Mouse (Mus musculus): ENCODE measurements around the gene P4hb.
A peak's percentile ranks its signal among the peaks of the same experiment; 100 is the strongest.

P4hb gene

GRCm38 (mm10) chr11:120541907-120542306 lies 31.1 kb downstream of the P4hb start:
- H3K36me3 ChIP-seq (ENCODE audit: insufficient read depth, low read length): peaks cover 44% of the 10 kb centered on the region
- H3K9me3 ChIP-seq (ENCODE audit: low read length): no peaks in the 10 kb centered on the region
- no peak overlapping the region for H3K4me3 ChIP-seq (replicated peaks; ENCODE audit: low read length)
- peaks cover 47% of the 10 kb centered on the region for H3K4me1 ChIP-seq (replicated peaks; ENCODE audit: low read depth, low read length)
- peak; percentile 36 for TF ChIP-seq CTCF (conservative IDR thresholded peaks at IDR 0.05; ENCODE audit: low read length)
- TF ChIP-seq NANOG (IDR thresholded peaks at IDR 0.05; ENCODE audit: borderline replicate concordance, low read length): no peak
- peaks cover 18% of the 10 kb centered on the region for H3K27me3 ChIP-seq (ENCODE audit: insufficient read depth, low read length)

GRCm38 (mm10) chr11:120539285-120540014 lies 33.6 kb downstream of the P4hb start:
- Histone ChIP-seq H3K27me3 (ENCODE audit: insufficient read depth, low read length) (peaks cover 39% of the 10 kb centered on the region), H3K4me3 (replicated peaks; ENCODE audit: low read length) (0 out of 2 replicates have a peak overlapping the region, but pooled peaks have one; percentile 7), H3K4me1 (replicated peaks; ENCODE audit: low read depth, low read length) (peaks cover 47% of the 10 kb centered on the region), H3K9me3 (ENCODE audit: low read length) (no peaks in the 10 kb centered on the region), H3K36me3 (ENCODE audit: insufficient read depth, low read length) (peaks cover 27% of the 10 kb centered on the region)
- TF ChIP-seq POU5F1 (IDR thresholded peaks at IDR 0.05; ENCODE audit: borderline replicate concordance, low read length): no peak
- TF ChIP-seq CTCF (conservative IDR thresholded peaks at IDR 0.05; ENCODE audit: low read length): no peak
- no peak for TF ChIP-seq NANOG (IDR thresholded peaks at IDR 0.05; ENCODE audit: borderline replicate concordance, low read length)

- H3K36me3 ChIP-seq (ENCODE audit: insufficient read depth, low read length): peaks cover 22% of the 10 kb centered on the region
- H3K9me3 ChIP-seq (ENCODE audit: low read length): no peaks in the 10 kb centered on the region
- TF ChIP-seq POU5F1 (IDR thresholded peaks at IDR 0.05; ENCODE audit: borderline replicate concordance, low read length) (no peak), CTCF (conservative IDR thresholded peaks at IDR 0.05; ENCODE audit: low read length) (no peak), NANOG (IDR thresholded peaks at IDR 0.05; ENCODE audit: borderline replicate concordance, low read length) (no peak)
- H3K4me3 ChIP-seq (replicated peaks; ENCODE audit: low read length): no peak overlapping the region; the same call in 1 of the 2 replicates
- peaks cover 47% of the 10 kb centered on the region for H3K4me1 ChIP-seq (replicated peaks; ENCODE audit: low read depth, low read length)
- H3K27me3 ChIP-seq (ENCODE audit: insufficient read depth, low read length): peaks cover 44% of the 10 kb centered on the region
Observed at GRCm38 (mm10) chr11:120538955-120539284, 34.1 kb downstream of the P4hb start.

GRCm38 (mm10) chr11:120538485-120538884 lies 34.6 kb downstream of the P4hb start:
- no peak for TF ChIP-seq POU5F1 (IDR thresholded peaks at IDR 0.05; ENCODE audit: borderline replicate concordance, low read length)
- TF ChIP-seq NANOG (IDR thresholded peaks at IDR 0.05; ENCODE audit: borderline replicate concordance, low read length): no peak
- no peak for TF ChIP-seq CTCF (conservative IDR thresholded peaks at IDR 0.05; ENCODE audit: low read length)
- H3K4me1 ChIP-seq (replicated peaks; ENCODE audit: low read depth, low read length): peaks cover 47% of the 10 kb centered on the region
- no peaks in the 10 kb centered on the region for H3K9me3 ChIP-seq (ENCODE audit: low read length)

GRCm38 (mm10) chr11:120535804-120536203 lies 37.2 kb downstream of the P4hb start:
- Histone ChIP-seq H3K4me3 (replicated peaks; ENCODE audit: low read length) (no peak overlapping the region), H3K4me1 (replicated peaks; ENCODE audit: low read depth, low read length) (peaks cover 32% of the 10 kb centered on the region), H3K9me3 (ENCODE audit: low read length) (no peaks in the 10 kb centered on the region), H3K36me3 (ENCODE audit: insufficient read depth, low read length) (no peaks in the 10 kb centered on the region), H3K27me3 (ENCODE audit: insufficient read depth, low read length) (peaks cover 75% of the 10 kb centered on the region)
- no peak for TF ChIP-seq POU5F1 (IDR thresholded peaks at IDR 0.05; ENCODE audit: borderline replicate concordance, low read length)
- no peak for TF ChIP-seq CTCF (conservative IDR thresholded peaks at IDR 0.05; ENCODE audit: low read length)
- TF ChIP-seq NANOG (IDR thresholded peaks at IDR 0.05; ENCODE audit: borderline replicate concordance, low read length): no peak

More at GRCm38 (mm10) chr11:120538485-120538884, 34.6 kb downstream of the P4hb start:
- peaks cover 48% of the 10 kb centered on the region for H3K27me3 ChIP-seq (ENCODE audit: insufficient read depth, low read length)
- no peak overlapping the region for H3K4me3 ChIP-seq (replicated peaks; ENCODE audit: low read length)
- H3K36me3 ChIP-seq (ENCODE audit: insufficient read depth, low read length): peaks cover 18% of the 10 kb centered on the region

- no peak overlapping the region for H3K4me3 ChIP-seq (replicated peaks; ENCODE audit: low read length)
- H3K27me3 ChIP-seq (ENCODE audit: insufficient read depth, low read length): peaks cover 80% of the 10 kb centered on the region
- H3K4me1 ChIP-seq (replicated peaks; ENCODE audit: low read depth, low read length): peaks cover 29% of the 10 kb centered on the region
- no peaks in the 10 kb centered on the region for H3K36me3 ChIP-seq (ENCODE audit: insufficient read depth, low read length)
- TF ChIP-seq POU5F1 (IDR thresholded peaks at IDR 0.05; ENCODE audit: borderline replicate concordance, low read length) (no peak), NANOG (IDR thresholded peaks at IDR 0.05; ENCODE audit: borderline replicate concordance, low read length) (no peak), CTCF (conservative IDR thresholded peaks at IDR 0.05; ENCODE audit: low read length) (no peak)
- no peaks in the 10 kb centered on the region for H3K9me3 ChIP-seq (ENCODE audit: low read length)
Observed at GRCm38 (mm10) chr11:120535145-120535544, 37.9 kb downstream of the P4hb start.

- Histone ChIP-seq H3K4me1 (replicated peaks; ENCODE audit: low read depth, low read length) (peaks cover 23% of the 10 kb centered on the region), H3K27me3 (ENCODE audit: insufficient read depth, low read length) (peaks cover 91% of the 10 kb centered on the region), H3K36me3 (ENCODE audit: insufficient read depth, low read length) (no peaks in the 10 kb centered on the region), H3K4me3 (replicated peaks; ENCODE audit: low read length) (no peak overlapping the region), H3K9me3 (ENCODE audit: low read length) (no peaks in the 10 kb centered on the region)
- TF ChIP-seq CTCF (conservative IDR thresholded peaks at IDR 0.05; ENCODE audit: low read length): no peak
Observed at GRCm38 (mm10) chr11:120534093-120534492, 39.0 kb downstream of the P4hb start.

GRCm38 (mm10) chr11:120531646-120532045 lies 41.4 kb downstream of the P4hb start:
- no peaks in the 10 kb centered on the region for H3K9me3 ChIP-seq (ENCODE audit: low read length)
- no peak for TF ChIP-seq CTCF (conservative IDR thresholded peaks at IDR 0.05; ENCODE audit: low read length)
- no peak for TF ChIP-seq NANOG (IDR thresholded peaks at IDR 0.05; ENCODE audit: borderline replicate concordance, low read length)
- TF ChIP-seq POU5F1 (IDR thresholded peaks at IDR 0.05; ENCODE audit: borderline replicate concordance, low read length): no peak
- no peaks in the 10 kb centered on the region for H3K36me3 ChIP-seq (ENCODE audit: insufficient read depth, low read length)
- H3K4me3 ChIP-seq (replicated peaks; ENCODE audit: low read length): no peak overlapping the region
- peaks cover 86% of the 10 kb centered on the region for H3K27me3 ChIP-seq (ENCODE audit: insufficient read depth, low read length)
- peaks cover 17% of the 10 kb centered on the region for H3K4me1 ChIP-seq (replicated peaks; ENCODE audit: low read depth, low read length)

Data from E14TG2a.4 (cell line).